ENCODE assay signal across 9 mouse cellular contexts in the genomic region with DNA sequence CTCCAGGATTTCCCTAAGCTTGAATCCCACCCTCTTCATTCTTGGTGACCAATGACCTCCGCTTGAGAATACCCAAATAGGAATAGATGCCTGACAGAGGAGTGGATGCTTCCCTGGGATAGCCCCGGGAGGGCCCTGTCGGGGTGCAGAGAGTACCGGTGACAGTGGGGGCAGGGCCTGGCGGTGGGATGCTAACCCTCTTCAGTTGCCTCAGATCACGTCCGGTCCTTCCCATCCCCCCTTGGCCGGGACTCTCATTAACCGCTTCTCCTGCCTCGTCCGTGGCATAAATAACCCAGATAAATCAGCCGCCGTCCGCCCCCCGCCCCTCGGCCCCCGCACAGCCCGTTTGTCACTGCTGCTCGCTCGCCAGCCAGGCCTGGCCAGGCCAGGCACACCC. TPM values are rescaled to one million over a fixed set of nuclear protein-coding genes. Genes with fewer than 3 reads are reported as not detected.
DNase-seq lines count a peak whose midpoint lies in the region; ATAC-seq and TF ChIP-seq lines count a peak whose summit lies in the region.
"Had no signal": no experiment of that assay in that cellular context is flagged by ENCODE, and none has a peak within 500 bp of the region (broad histone marks: within the 10 kb centered on the region; RNA-seq: fewer than 3 reads in every experiment).

No protein-coding gene starts in this region.

- H3K27ac ChIP-seq in liver, embryonic 14.5 days, result no peak overlapping the region
- H3K27ac ChIP-seq in thymus, adult 2 months (ENCODE audit: control insufficient read depth, insufficient read depth, low read length), result no peak overlapping the region

- no peak for TF ChIP-seq POLR2A in lung, adult 2 months (IDR thresholded peaks at IDR 0.05; ENCODE audit: borderline replicate concordance, extremely low read depth, low read depth, low read length)
- TF ChIP-seq POLR2A in thymus, adult 2 months (IDR thresholded peaks at IDR 0.05; ENCODE audit: control insufficient read depth, extremely low read depth, insufficient read depth, low read length, poor library complexity), result no peak

- no peak for TF ChIP-seq CTCF in lung, adult 2 months (IDR thresholded peaks at IDR 0.05; ENCODE audit: insufficient read depth, low read length)
- TF ChIP-seq CTCF in liver, embryonic 14.5 days (IDR thresholded peaks at IDR 0.05; ENCODE audit: low read depth), result no peak
- no peak for TF ChIP-seq CTCF in thymus, adult 2 months (IDR thresholded peaks at IDR 0.05; ENCODE audit: borderline replicate concordance, control insufficient read depth, extremely low read depth, insufficient read depth, low read length, poor library complexity)

- no peak for TF ChIP-seq EP300 in liver, embryonic 14.5 days (IDR thresholded peaks at IDR 0.05; ENCODE audit: low read depth)

- H3K4me2 ChIP-seq in liver, embryonic 14.5 days (ENCODE audit: low read depth), result peak overlapping the region; percentile 58

- H3K9me3 ChIP-seq in erythroblast, embryonic 14.5 days (ENCODE audit: control insufficient read depth, low read length), result no peaks in the 10 kb centered on the region; the same call in 1 of the 2 replicates
- H3K9me3 ChIP-seq in liver, embryonic 14.5 days (ENCODE audit: control insufficient read depth, low read length), result no peaks in the 10 kb centered on the region

- WGBS in lung, adult 2 months, result 7% methylated on average over 20 of the region's 20 CpGs
- 0% methylated on average over 19 of the region's 20 CpGs for WGBS in liver, embryonic 14.5 days (ENCODE audit: insufficient replicate concordance)
- WGBS in thymus, adult 2 months, result 8% methylated on average over 20 of the region's 20 CpGs

- DNase-seq in lung, postnatal 10 days, result peak; percentile 49
- no peak for DNase-seq in lung, adult 2 months
- DNase-seq in liver, embryonic 14.5 days (ENCODE audit: low read depth in 3 of 3, low spot score in 3 of 3), result no peak
- peak; percentile 64 for DNase-seq in yolk sac, embryonic 10.5 days (ENCODE audit: low spot score)
- no peak for DNase-seq in layer of hippocampus, adult 9-11 months
- no peak for DNase-seq in thymus, adult 2 months

- H3K36me3 ChIP-seq in erythroblast, embryonic 14.5 days (ENCODE audit: control insufficient read depth), result peaks cover 16% of the 10 kb centered on the region
- no peaks in the 10 kb centered on the region for H3K36me3 ChIP-seq in liver, embryonic 14.5 days (replicated peaks; ENCODE audit: control insufficient read depth, insufficient read depth, low read depth)
- no peaks in the 10 kb centered on the region for H3K36me3 ChIP-seq in thymus, adult 2 months (ENCODE audit: control insufficient read depth, insufficient read depth, low read length)

- peak overlapping the region; percentile 47 for H3K4me3 ChIP-seq in erythroblast, embryonic 14.5 days (replicated peaks)
- no peak overlapping the region for H3K4me3 ChIP-seq in lung, adult 2 months (replicated peaks; ENCODE audit: extremely low read depth, low read depth, low read length)
- no peak overlapping the region for H3K4me3 ChIP-seq in liver, embryonic 14.5 days (ENCODE audit: insufficient read depth in 1 of 2, low read depth in 2 of 2, low read length in 2 of 2)
- H3K4me3 ChIP-seq in thymus, adult 2 months (ENCODE audit: control insufficient read depth, insufficient read depth, low read length), result no peak overlapping the region
- H3K4me3 ChIP-seq: myocyte had no signal

- no peak overlapping the region for H3K9ac ChIP-seq in liver, embryonic 14.5 days (replicated peaks)

- no peak for ATAC-seq in erythroblast, adult 5-6 weeks (replicated peaks; ENCODE audit: low FRiP score, poor library complexity, severe bottlenecking)
- no peak for ATAC-seq in liver, embryonic 14.5 days (ENCODE audit: insufficient read depth)

- H3K4me1 ChIP-seq in erythroblast, embryonic 14.5 days (ENCODE audit: control insufficient read depth), result peaks cover 78% of the 10 kb centered on the region
- H3K4me1 ChIP-seq in lung, adult 2 months (ENCODE audit: control insufficient read depth, insufficient read depth, low read length), result no peaks in the 10 kb centered on the region
- H3K4me1 ChIP-seq in liver, embryonic 14.5 days (replicated peaks; ENCODE audit: control insufficient read depth in 2 of 2, insufficient read depth in 2 of 2, low read length in 1 of 2), result peaks cover 28 to 36% of the 10 kb centered on the region in 2 experiments
- no peaks in the 10 kb centered on the region for H3K4me1 ChIP-seq in thymus, adult 2 months (replicated peaks; ENCODE audit: control insufficient read depth, insufficient read depth, low read length)

- H3K27me3 ChIP-seq in erythroblast, embryonic 14.5 days (ENCODE audit: control insufficient read depth), result peaks cover 63% of the 10 kb centered on the region
- H3K27me3 ChIP-seq in liver, embryonic 14.5 days (ENCODE audit: control insufficient read depth, insufficient read depth, low read length), result peaks cover 45% of the 10 kb centered on the region
- H3K27me3 ChIP-seq in thymus, adult 2 months (ENCODE audit: control insufficient read depth, insufficient read depth, low read length), result peaks cover 27% of the 10 kb centered on the region; the same call in 1 of the 2 replicates

RNA-seq across cellular contexts. Expression of a gene that starts 3.6 kb away (rescaled TPM):
- 0.02 TPM in 1 of 2 replicates, not detected in the other for polyA plus RNA-seq in erythroblast, embryonic 14.5 days (2012)
- total RNA-seq in erythroblast, adult 5-6 weeks (2015; ENCODE audit: low replicate concordance), result not detected in 2 replicates
- not detected in 2 replicates for total RNA-seq in erythroblast, adult 5-6 weeks (2017; ENCODE audit: low replicate concordance)
- polyA plus RNA-seq in lung, adult 2 months (2012; rRNA removed), result 0.05 TPM in 1 of 2 replicates, not detected in the other
- polyA plus RNA-seq in liver, embryonic 14.5 days (2012; rRNA removed), result 0.03 TPM in 2 replicates
- not detected in 2 replicates for polyA plus RNA-seq in liver, embryonic 14.5 days (2014; fragmentation: Nextera tagmentation; extraction: Ambion mirVana)
- polyA plus RNA-seq in thymus, adult 2 months (2012; rRNA removed), result 0.05 TPM in 2 replicates

RNA-seq across cellular contexts. Expression of a gene that starts 10.9 kb away (rescaled TPM):
- polyA plus RNA-seq in erythroblast, embryonic 14.5 days (2012), result 11.6 and 12.7 TPM in 2 replicates
- total RNA-seq in erythroblast, adult 5-6 weeks (2015; ENCODE audit: low replicate concordance), result 2.9 and 14.4 TPM in 2 replicates
- total RNA-seq in erythroblast, adult 5-6 weeks (2017; ENCODE audit: low replicate concordance), result 6.1 and 20.1 TPM in 2 replicates
- polyA plus RNA-seq in lung, adult 2 months (2012; rRNA removed), result 106 and 125 TPM in 2 replicates
- 34.3 and 38.2 TPM in 2 replicates for polyA plus RNA-seq in liver, embryonic 14.5 days (2012; rRNA removed)
- polyA plus RNA-seq in liver, embryonic 14.5 days (2014; fragmentation: Nextera tagmentation; extraction: Ambion mirVana), result 22.8 and 31.1 TPM in 2 replicates
- polyA plus RNA-seq in thymus, adult 2 months (2012; rRNA removed), result 102 and 128 TPM in 2 replicates

RNA-seq across cellular contexts. Expression of a gene that starts 32.5 kb away (rescaled TPM):
- polyA plus RNA-seq in erythroblast, embryonic 14.5 days (2012), result 0.26 and 0.30 TPM in 2 replicates
- 0.42 TPM in 1 of 2 replicates, not detected in the other for total RNA-seq in erythroblast, adult 5-6 weeks (2015; ENCODE audit: low replicate concordance)
- total RNA-seq in erythroblast, adult 5-6 weeks (2017; ENCODE audit: low replicate concordance), result 0.26 and 1.3 TPM in 2 replicates
- 89.7 and 127 TPM in 2 replicates for polyA plus RNA-seq in lung, adult 2 months (2012; rRNA removed)
- polyA plus RNA-seq in liver, embryonic 14.5 days (2012; rRNA removed), result 5.0 and 5.2 TPM in 2 replicates
- 2.8 and 3.6 TPM in 2 replicates for polyA plus RNA-seq in liver, embryonic 14.5 days (2014; fragmentation: Nextera tagmentation; extraction: Ambion mirVana)
- polyA plus RNA-seq in thymus, adult 2 months (2012; rRNA removed), result 38.7 and 43.7 TPM in 2 replicates

RNA-seq across cellular contexts. Expression of a gene that starts 32.7 kb away (rescaled TPM):
- 0.04 and 0.13 TPM in 2 replicates for polyA plus RNA-seq in erythroblast, embryonic 14.5 days (2012)
- total RNA-seq in erythroblast, adult 5-6 weeks (2015; ENCODE audit: low replicate concordance), result not detected in 2 replicates
- total RNA-seq in erythroblast, adult 5-6 weeks (2017; ENCODE audit: low replicate concordance), result not detected in 2 replicates
- polyA plus RNA-seq in lung, adult 2 months (2012; rRNA removed), result 5.2 and 7.4 TPM in 2 replicates
- 0.13 and 0.18 TPM in 2 replicates for polyA plus RNA-seq in liver, embryonic 14.5 days (2012; rRNA removed)
- 0.09 TPM in 1 of 2 replicates, not detected in the other for polyA plus RNA-seq in liver, embryonic 14.5 days (2014; fragmentation: Nextera tagmentation; extraction: Ambion mirVana)
- 3.0 and 3.5 TPM in 2 replicates for polyA plus RNA-seq in thymus, adult 2 months (2012; rRNA removed)

RNA-seq across cellular contexts. Expression of a gene that starts 59.6 kb away (rescaled TPM):
- polyA plus RNA-seq in erythroblast, embryonic 14.5 days (2012), result 0.12 and 0.15 TPM in 2 replicates
- not detected in 2 replicates for total RNA-seq in erythroblast, adult 5-6 weeks (2015; ENCODE audit: low replicate concordance)
- total RNA-seq in erythroblast, adult 5-6 weeks (2017; ENCODE audit: low replicate concordance), result not detected in 2 replicates
- 20.7 and 26.1 TPM in 2 replicates for polyA plus RNA-seq in lung, adult 2 months (2012; rRNA removed)
- 7.7 and 9.7 TPM in 2 replicates for polyA plus RNA-seq in liver, embryonic 14.5 days (2012; rRNA removed)
- 5.3 and 6.8 TPM in 2 replicates for polyA plus RNA-seq in liver, embryonic 14.5 days (2014; fragmentation: Nextera tagmentation; extraction: Ambion mirVana)
- polyA plus RNA-seq in thymus, adult 2 months (2012; rRNA removed), result 17.9 and 23.1 TPM in 2 replicates

Comparison
In these comparisons a context has a peak if more than half of its experiments do, and no peak if none do; other contexts are left out.
1. DNase-seq: peak in lung, postnatal 10 days (single experiment) and yolk sac, embryonic 10.5 days (single experiment); none in lung, adult 2 months (single experiment), liver, embryonic 14.5 days (0 of 3), layer of hippocampus, adult 9-11 months (single experiment) and thymus, adult 2 months (single experiment).